Mouse (Mus musculus) natural killer cell, adult 2 months (primary cell): ENCODE data around the gene Slc38a5.

ENCODE experiments used
- DNase-seq, 2 experiments: peaks; one replicate each; pipeline ENCODE4 v3.0.0; 2022; ENCODE audit warnings: low spot score in 2 of 2

Gene Slc38a5

GRCm38 (mm10) chrX:8271083-8271820 lies at the start of gene Slc38a5:
Gene Slc38a5 (plus strand): TSS chrX:8271133.
- DNase-seq = no peak

- no peak for DNase-seq
Observed at GRCm38 (mm10) chrX:8222296-8222677, 48.6 kb upstream of the Slc38a5 start.

DNA sequence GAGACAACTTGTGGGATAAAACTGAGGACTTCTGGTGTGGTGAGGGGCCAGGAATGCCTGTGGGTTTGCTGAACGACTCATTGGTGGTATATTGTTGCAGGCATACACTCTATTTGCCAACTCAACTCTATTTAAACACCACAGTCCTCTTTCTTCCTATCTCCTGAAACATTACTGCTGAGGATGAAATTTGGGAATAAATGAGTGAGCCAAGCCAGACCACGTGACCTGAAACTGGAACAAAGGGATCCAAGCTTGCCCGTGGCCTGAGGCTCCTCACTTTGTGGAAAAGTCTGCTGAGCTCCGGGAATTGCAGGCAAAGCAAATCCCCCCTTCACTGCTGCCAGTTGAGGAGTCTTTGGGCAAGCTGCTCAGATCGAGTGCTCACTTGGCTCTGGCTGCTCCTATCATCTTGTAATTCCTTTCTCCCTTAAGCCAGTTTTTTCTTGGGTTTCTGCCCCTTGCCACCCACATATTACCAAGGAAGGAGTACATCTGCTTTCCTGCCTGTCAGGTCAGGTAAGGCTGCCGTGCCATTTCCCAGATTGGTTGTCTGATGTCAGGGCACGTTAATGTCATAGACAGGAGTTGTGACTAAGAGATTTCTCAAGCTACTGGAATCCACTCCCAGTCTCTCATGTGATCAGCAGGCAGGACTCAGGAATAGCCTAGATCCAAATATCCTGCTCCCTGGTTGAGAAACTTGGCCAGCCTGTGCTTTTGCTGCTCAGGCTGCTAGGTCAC lies 48.1 kb upstream of the Slc38a5 start:
- DNase-seq = no peak

- DNase-seq = no peak
Observed at GRCm38 (mm10) chrX:8223473-8223872, 47.5 kb upstream of the Slc38a5 start.

- DNase-seq = no peak
Observed at GRCm38 (mm10) chrX:8230272-8230671, 40.7 kb upstream of the Slc38a5 start.

DNA sequence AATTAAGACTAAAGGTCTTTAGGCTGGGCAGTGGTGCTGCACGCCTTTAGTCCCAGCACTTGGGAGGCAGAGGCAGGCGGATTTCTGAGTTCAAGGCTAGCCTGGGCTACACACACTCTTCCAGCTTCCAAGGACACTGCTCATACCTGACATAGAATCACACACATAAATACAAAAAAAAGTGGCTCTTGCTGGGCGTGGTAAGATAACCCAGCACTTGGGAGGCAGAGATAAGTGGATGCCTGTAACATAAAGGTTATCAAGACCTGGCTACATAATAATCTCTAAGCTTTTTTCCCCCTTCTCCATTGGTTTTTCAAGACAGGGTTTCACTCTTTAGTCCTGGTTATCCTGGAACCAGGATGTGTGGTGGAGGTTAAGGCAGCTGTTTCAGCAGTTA lies 37.3 kb upstream of the Slc38a5 start:
- DNase-seq = no peak

DNA sequence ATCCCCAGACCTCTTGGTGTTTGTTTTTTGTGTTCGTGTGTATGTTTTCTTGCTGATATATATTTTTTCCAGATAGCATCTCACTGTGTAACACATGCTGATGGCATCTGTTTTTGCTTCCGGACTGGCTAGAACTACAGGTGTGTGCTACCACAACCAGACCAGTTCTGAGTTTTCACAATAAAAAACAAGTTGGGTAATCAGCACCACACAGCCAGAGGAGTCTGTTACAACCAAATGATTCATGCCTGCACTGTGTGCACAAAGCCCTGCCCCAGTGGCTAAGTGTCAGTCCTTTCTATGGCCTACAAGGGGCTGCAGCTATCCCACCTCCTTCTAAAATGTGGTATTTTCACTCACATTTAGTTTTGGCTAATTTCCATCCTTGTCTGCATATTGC lies 34.2 kb upstream of the Slc38a5 start:
- DNase-seq = no peak

DNA sequence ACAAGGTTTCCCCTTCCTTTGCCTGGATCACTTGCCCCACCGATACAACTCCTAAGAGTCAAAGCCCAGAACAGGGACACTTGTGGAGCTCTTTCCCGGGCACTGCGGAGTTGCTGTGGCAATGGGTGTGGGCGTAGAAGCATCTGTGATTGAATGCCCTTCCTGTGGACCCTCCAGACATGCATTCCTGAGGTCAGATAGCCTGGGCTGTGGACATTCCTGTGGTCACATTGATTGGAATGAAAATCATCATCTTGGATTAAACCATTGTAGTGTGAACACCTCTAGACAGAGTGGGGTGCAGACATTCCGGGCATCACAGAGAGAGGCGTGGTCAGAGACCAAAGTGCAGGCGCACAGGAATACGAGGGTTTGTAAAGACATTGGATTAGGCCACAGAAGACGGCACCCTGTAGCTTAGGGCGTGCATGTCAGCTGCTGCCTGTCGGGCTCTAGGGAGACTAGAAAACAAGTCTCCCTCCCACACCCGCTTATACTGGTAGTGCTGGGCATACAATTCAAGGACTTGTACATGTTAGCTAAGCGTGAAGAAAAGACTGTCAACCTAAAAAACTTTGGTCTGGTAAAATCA lies 32.0 kb upstream of the Slc38a5 start:
- no peak for DNase-seq

DNA sequence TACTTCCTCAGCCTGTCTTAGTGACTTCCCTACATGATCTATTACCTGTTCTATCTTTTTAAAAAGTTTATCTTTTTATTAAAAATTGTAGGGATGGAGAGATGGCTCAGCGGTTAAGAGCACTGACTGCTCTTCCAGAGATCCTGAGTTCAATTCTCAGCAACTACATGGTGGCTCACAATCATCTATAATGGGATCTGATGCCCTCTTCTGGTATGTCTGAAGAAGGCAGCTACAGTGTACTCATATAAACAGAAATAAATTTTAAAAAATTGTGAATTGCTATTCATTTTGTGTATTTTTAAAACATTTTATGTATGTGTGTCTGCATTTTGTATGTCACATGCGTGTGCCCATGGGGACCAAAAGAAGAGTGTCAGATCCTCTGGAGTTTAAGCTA lies 23.3 kb upstream of the Slc38a5 start:
- DNase-seq = no peak

DNA sequence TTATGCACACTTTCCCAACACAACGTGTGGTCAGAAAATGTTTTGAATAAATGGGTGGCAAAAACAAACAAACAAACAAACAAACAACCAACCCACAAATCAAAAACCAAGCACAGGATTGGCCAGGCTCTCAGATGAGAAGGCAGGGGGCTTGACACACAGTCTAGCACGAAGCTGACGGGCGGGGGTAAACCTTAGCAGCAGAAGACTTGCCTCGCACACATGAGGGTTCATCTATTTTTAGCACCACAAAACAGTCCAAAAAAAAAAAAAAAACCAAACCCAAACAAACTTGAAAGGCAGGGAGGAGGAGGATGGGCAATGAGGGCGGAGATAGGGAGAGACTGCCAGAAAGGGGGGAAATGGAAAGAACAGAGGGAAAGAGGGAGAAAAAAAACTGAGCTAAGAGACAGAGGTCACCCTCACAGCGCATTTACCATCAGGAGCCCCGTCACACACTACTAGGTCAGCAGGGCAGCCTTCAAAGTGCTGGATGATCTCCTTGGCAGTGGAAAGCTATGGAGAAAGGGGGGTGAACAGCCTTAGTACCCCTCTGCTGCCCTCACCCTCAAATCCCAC lies 22.3 kb upstream of the Slc38a5 start:
- DNase-seq = no peak

DNA sequence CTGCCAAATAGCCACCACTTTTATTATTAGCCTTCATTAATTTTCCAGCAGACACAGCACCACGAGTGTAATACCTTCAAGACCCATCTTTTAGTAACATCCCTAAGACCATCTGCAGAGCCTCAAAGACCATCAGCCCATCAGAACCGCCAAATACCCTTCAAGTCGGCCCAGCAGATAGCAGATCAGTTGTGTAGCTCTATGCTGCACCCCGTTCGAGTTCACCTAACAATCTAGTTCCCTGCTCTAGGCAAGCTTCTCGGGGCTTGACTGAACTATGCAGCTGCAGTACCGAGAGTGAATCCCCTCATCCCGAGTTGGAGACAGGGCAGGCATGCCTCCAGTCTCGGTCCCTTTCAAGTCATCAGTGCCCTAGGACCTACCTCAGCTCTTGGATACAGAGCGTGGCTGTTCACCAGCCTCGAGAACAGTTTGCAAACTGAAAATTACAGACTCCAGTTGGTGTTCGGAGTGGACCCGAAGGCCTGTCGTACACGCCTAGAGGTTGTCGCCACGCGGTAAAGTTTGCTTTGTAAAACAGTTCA lies 19.1 kb upstream of the Slc38a5 start:
- no peak for DNase-seq

- peak; percentile 79 to 80 for DNase-seq
Observed at GRCm38 (mm10) chrX:8252334-8253285, 18.3 kb upstream of the Slc38a5 start, which contains the start of gene Ftsj1. Gene Ftsj1 (minus strand): TSS chrX:8252406.

- no peak for DNase-seq
Observed at GRCm38 (mm10) chrX:8253711-8254110, 17.2 kb upstream of the Slc38a5 start.

GRCm38 (mm10) chrX:8255807-8256206 lies 15.1 kb upstream of the Slc38a5 start:
- DNase-seq = no peak

DNA sequence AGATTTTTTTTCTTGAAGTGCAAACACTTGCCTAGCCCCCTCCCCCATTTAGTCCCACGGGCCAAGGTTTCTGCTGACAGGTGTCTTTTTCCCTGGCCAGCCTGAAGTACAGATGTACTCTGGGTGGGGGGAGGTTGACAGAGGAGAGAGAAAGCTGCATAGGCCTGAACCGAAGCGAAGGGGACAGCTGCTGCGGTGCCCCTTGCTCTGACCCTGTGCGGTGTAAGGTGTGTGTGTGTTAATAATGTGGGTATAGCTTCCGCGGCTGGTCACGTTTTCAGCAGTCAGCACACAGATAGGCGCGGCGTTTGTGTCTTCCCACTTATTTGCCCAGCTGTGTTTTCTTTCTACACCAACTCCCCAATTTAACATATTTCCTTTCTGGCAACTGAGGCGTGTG lies 11.5 kb upstream of the Slc38a5 start:
- DNase-seq = no peak

DNA sequence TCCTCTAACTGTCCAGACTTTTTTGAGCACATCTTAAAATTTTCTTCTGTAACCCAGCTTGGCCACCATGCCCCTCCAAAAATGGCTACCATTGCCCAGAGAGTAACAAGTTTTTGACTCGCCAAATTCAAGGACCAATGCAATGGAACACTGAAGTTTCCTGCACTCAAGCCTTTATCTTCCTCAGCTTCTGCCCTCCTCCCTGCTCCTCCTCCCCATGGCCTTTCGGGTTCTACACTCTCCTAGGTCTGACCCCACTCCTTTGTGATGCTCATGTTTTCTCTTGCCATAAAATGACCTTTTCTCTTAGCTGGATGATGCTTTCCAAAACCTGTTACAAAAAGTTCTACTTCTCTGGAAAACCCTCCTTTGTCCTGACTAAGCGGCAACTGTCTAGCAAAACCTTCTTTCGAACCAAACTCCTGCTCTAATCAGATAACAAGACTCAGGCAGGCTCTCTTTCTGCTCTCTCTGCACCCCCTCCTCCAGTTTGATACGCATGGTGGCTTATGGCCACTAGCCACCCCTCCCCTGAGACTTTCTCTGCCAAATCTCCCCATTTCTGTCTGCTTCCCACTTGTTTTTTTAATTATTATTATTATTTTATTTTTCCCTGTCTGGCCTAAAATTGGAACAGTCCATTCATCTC lies 7.7 kb upstream of the Slc38a5 start:
- DNase-seq = no peak

- DNase-seq = no peak
Observed at GRCm38 (mm10) chrX:8264222-8264621, 6.7 kb upstream of the Slc38a5 start.

DNA sequence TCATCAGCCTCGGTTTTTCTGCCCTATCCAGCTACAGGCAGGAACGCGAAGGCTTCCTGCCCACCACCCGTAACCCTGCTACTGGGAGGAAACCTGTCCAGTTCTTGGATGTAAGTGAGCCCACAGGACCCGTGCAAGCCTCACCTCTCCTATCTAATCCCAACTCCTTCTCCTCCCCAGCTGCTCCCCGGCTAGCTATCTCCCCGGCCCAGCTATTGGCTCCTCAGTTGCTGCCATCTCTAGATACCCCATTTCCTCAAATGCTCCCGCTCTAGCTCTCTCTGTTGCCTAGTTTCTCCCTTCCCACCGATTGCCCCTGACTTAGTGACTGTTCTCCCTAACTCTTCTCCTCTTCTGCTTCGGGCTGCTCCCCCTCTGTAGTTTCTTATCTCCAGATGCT lies 1.1 kb downstream of the Slc38a5 start:
- no peak for DNase-seq

GRCm38 (mm10) chrX:8274056-8274455 lies 3.1 kb downstream of the Slc38a5 start:
- DNase-seq = no peak

DNA sequence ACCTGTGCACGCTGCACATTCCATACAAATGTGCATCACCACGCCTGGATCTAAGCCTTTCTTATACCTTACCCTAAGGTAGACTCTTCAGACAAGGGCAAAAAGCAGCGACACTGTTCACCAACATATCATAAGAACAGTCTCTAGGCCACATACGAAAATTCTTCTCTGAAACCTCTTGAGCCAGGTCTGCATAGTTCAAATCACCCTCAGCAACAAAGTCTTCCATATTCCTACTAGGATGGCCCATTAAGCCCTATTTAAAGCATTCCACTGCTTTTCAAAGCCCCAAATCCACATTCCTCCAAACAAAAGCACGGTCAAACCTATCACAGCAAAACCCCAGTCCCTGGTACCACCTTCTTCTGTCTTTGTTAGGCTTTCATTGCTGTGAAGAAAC lies 17.7 kb downstream of the Slc38a5 start:
- DNase-seq = no peak

- DNase-seq = no peak
Observed at GRCm38 (mm10) chrX:8309302-8309701, 38.4 kb downstream of the Slc38a5 start.
